Mouse (Mus musculus): Measurements from ENCODE around the gene Shisa5. TPM values are rescaled to one million over a fixed set of nuclear protein-coding genes. Genes with fewer than 3 reads are reported as not detected.
A peak's percentile ranks its signal among the peaks of the same experiment; 100 is the strongest.

Gene Shisa5
- total RNA-seq, 1 experiment from 2014 or later: 54.1 TPM

- ATAC-seq (replicated peaks; ENCODE audit: low read depth, poor library complexity, severe bottlenecking): peak; percentile 37
These were observed 21.3 kb upstream of the Shisa5 start for GRCm38 (mm10) chr9:109016973-109017604.

DNA sequence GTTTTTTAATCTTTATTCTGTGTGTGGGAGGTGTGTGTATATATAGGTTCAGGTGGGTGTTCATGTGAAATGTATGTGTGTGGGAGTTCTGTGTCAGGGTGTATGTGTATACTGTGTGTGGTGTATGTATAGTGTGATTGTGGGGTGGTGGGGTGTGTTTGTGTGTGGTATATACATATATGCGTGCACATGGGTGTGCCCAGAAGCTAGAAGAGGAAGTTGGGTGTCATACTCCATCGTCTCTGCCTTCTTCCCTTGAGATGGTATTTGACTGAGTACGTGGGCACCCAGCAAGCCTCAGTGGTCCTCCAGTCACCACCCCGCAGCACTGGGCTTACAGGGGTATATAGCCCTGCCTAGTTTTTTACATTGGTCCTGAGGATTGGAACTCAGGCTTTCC is 16.9 kb upstream of the Shisa5 start:
- ATAC-seq (replicated peaks; ENCODE audit: low read depth, poor library complexity, severe bottlenecking): peak; percentile 59

DNA sequence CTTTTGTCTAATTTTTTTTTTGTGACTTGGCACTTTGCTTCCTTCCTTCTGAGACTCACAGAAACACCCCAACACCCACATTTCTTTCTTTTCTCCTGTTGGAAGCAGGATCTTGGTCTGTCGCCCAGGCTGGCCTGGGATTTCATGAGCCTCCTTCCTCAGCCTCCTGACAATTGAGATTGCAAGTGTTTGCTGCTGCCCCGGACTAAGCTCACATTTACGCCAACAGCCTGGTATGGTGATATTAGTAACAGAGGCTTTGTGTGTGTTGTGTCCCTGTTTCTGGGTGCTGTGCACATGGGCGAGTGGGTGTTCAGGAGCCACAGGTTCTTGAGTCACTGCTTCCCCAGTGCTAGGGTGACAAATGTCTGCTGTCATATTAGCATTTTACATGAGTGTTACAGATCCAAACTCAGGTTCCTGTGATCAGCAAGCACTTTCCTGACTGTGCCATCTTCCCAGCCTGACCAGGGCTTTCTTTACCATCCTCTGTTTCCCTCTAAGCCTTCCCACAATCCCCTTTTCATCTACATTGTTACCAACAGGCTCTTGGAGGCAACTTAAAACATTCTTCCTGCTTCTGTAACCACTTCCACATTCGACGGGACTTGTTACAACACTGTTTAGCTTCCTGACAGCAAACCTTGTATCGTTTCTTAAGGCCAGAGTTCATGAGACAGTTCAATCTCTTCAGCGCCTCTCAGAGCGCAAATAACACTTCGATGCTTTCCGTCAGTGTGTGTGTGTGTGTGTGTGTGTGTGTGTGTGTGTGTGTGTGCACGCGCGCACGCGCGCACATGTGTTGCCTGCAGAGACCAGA is 15.3 kb upstream of the Shisa5 start:
- peak; percentile 67 for ATAC-seq (replicated peaks; ENCODE audit: low read depth, poor library complexity, severe bottlenecking)

- no peak for ATAC-seq (replicated peaks; ENCODE audit: low read depth, poor library complexity, severe bottlenecking)
These were observed 10.8 kb upstream of the Shisa5 start for GRCm38 (mm10) chr9:109027521-109027920.

GRCm38 (mm10) chr9:109028421-109028820 is 9.9 kb upstream of the Shisa5 start:
- no peak for ATAC-seq (replicated peaks; ENCODE audit: low read depth, poor library complexity, severe bottlenecking)

GRCm38 (mm10) chr9:109028919-109029318 is 9.4 kb upstream of the Shisa5 start:
- no peak for ATAC-seq (replicated peaks; ENCODE audit: low read depth, poor library complexity, severe bottlenecking)

DNA sequence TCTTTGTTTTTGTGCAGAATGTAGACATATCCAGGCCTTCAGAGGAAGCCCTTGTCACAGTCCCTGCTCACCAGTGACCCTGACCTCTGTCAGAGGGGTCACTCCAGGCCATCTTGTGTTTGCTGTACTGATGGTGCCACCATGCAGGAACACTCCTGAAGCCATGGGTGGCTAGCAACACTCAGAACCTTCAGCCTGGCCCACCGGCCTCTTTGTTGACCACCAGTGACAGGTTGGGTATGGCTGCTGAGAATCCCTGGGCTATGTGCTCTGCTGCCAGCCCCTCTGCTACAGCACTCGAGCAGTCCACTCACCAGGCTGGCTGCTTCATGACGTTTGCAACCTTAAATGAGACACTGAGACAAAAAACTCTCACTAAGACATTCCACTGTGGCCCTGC is 8.1 kb upstream of the Shisa5 start:
- no peak for ATAC-seq (replicated peaks; ENCODE audit: low read depth, poor library complexity, severe bottlenecking)

DNA sequence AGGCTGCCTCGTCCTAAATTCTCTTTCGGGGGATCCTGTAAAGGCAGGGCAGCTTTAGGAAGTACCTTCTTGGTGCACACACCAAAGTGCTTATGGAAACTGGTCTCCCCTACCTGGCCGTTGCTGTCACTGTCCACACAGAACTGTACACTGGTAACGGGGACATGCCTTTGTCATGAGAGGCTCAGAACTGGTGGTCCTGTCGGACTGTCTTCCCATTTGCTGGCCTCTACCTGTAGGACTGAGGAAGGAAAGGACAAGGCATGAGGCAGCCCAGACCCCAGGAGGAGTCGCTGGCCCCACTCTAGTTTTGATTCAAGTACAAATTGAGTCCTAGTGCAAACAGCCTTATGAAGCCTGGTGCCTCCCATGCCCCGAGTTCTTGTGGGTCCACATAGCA is 7.4 kb upstream of the Shisa5 start:
- no peak for ATAC-seq (replicated peaks; ENCODE audit: low read depth, poor library complexity, severe bottlenecking)

GRCm38 (mm10) chr9:109031686-109032085 is 6.7 kb upstream of the Shisa5 start:
- ATAC-seq (replicated peaks; ENCODE audit: low read depth, poor library complexity, severe bottlenecking): no peak

- ATAC-seq (replicated peaks; ENCODE audit: low read depth, poor library complexity, severe bottlenecking): peak; percentile 68
These were observed 5.9 kb upstream of the Shisa5 start for GRCm38 (mm10) chr9:109032435-109032834.

DNA sequence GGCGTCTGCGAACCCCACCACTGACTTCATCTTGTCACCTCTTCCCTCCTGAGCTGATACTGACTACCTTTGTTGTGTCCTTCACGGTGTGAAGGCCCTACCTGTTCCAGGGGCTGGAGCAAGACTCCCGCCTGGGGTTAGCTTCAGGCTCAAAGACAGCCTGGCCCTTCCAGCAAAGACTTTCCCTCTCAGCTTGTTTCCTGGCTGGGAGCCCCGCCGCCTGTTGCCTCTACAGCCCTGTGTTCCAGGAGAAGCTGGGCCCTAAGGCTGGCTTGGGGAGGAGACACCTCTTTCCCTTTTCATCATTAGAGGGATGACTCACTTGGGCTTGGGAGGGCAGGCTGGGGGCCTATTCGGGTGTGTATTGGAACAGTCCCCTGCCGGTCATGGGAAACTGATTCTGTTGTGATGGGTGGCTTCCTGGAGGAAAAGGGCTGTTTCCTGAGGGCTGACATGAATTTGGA is 568 bp downstream of the Shisa5 start:
- peak; percentile 45 for ATAC-seq (replicated peaks; ENCODE audit: low read depth, poor library complexity, severe bottlenecking)

GRCm38 (mm10) chr9:109039681-109040080 is 1.3 kb downstream of the Shisa5 start:
- no peak for ATAC-seq (replicated peaks; ENCODE audit: low read depth, poor library complexity, severe bottlenecking)

DNA sequence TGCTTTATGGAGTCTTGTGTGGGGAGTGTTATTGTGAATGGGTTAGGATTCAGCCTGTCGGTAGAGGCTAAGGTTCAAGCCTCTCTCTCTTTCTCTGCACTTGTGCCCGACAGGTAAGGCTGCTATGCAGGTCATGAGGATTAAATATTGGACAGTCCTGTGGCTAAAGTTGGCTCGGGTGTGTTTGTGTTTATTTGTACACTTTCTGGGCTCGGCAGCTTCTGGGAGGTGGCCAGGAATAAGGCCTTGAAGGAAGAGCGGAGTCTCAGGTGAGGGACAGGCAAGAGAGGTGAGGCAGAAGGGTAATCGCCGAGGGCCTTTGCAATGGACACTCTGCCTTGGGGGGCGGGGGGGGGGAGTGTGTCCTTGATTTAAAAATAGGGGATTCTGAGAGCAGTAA is 1.9 kb downstream of the Shisa5 start:
- no peak for ATAC-seq (replicated peaks; ENCODE audit: low read depth, poor library complexity, severe bottlenecking)

DNA sequence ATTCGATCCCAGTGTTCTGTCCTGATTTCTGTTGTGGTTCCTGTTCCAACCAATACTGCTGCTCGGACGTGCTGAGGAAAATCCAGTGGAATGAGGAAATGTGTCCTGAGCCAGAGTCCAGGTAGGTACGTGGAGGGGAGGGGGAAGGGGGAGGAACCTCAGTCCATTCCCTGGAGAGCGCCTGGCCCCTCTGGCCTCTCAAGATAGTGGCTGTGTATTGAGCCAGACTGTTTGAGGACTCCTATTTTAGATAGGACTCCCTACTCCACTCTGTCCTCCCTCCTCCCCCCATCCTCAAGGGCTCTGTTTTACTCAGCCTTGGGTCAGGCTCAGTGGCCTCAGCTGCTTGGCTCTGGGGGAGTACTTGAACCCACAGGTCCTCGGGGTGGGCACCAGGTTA is 2.5 kb downstream of the Shisa5 start:
- no peak for ATAC-seq (replicated peaks; ENCODE audit: low read depth, poor library complexity, severe bottlenecking)

DNA sequence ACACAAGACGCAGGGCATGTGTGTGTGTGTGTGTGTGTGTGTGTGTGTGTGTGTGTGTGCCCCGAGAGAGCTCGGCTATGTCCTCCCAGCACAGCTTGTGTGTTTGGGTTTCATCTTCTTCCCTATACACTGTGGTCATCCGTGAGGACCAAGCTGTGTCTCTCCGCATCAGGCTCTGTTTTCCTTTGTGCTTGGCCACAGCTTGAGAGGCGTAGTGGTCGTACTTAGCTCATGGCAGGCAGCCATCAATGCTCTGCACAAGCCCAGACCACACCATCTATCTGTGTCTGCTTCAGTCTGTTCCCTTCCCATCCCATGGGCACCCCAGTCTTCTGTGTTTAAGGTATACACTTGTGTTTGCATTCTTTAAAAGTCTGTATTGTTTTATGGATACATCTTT is 3.0 kb downstream of the Shisa5 start:
- no peak for ATAC-seq (replicated peaks; ENCODE audit: low read depth, poor library complexity, severe bottlenecking)

GRCm38 (mm10) chr9:109046306-109046705 is 7.9 kb downstream of the Shisa5 start:
- ATAC-seq (replicated peaks; ENCODE audit: low read depth, poor library complexity, severe bottlenecking): peak; percentile 98

- no peak for ATAC-seq (replicated peaks; ENCODE audit: low read depth, poor library complexity, severe bottlenecking)
These were observed 11.0 kb downstream of the Shisa5 start for GRCm38 (mm10) chr9:109049316-109049715.

GRCm38 (mm10) chr9:109049996-109050673 is 11.8 kb downstream of the Shisa5 start:
- ATAC-seq (replicated peaks; ENCODE audit: low read depth, poor library complexity, severe bottlenecking): no peak

DNA sequence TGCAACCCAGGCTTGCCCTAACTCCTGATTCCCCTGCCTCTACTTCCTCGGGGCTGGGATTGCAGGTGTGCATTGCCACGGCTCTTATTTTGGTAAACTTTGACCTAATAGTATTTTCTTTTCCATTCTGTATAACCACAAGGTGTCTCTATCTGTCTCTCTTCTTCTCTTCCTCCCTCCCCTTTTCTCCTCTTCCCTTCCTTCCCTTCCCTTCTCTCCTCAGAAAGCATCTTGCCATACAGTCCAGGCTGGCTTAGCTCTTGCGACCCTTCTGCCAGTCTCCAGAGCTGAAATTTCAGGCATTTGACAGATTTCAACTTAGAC is 12.3 kb downstream of the Shisa5 start:
- no peak for ATAC-seq (replicated peaks; ENCODE audit: low read depth, poor library complexity, severe bottlenecking)

GRCm38 (mm10) chr9:109051011-109051501 is 12.7 kb downstream of the Shisa5 start:
- ATAC-seq (replicated peaks; ENCODE audit: low read depth, poor library complexity, severe bottlenecking): no peak

Data from common myeloid progenitor, adult 5-6 weeks (primary cell).